Mouse (Mus musculus) G1E (cell line): Measurements from ENCODE around the gene Ifnar2.

Experiments
- CTCF ChIP-seq: IDR thresholded peaks from 2 replicates; pipeline ENCODE4 v1.5.1; 2012; ENCODE audit warnings: low read depth, low read length, inconsistent platforms, mixed read lengths
- GATA1 ChIP-seq: IDR thresholded peaks from 2 replicates; pipeline ENCODE4 v1.6.1; 2012; ENCODE audit warnings: borderline replicate concordance, low read length, inconsistent platforms, mixed read lengths
- GATA2 ChIP-seq: IDR thresholded peaks from 2 replicates; pipeline ENCODE4 v1.6.1; 2012; ENCODE audit warnings: low read depth, low read length, inconsistent platforms, borderline replicate concordance

DNA sequence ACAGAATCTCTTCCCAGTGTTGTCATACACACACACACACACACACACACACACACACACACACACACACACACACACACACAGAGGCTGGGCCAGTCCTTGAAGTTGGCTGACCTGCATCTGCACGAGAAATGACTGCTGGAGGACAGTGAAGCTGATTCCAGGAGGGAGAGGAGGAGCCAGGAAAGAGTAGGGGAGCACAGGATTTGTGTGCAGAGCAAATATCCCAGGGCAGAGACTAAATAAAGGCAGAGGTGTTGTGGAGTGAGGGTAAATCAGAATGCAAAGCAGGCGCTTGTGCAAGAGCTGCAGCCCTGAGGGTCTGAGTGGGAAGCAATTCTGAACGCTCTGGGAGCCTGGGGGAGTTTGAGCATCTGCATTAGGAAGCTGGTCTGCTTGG is 12.4 kb upstream of the Ifnar2 start:
- TF ChIP-seq CTCF: no peak
- TF ChIP-seq GATA2: no peak
- TF ChIP-seq GATA1: no peak
